Mouse (Mus musculus) lung, postnatal 0 days (tissue): ENCODE data around the gene Hist1h2ag. TPM values are rescaled to one million over a fixed set of nuclear protein-coding genes. Genes with fewer than 3 reads are reported as not detected.
A peak's percentile ranks its signal among the peaks of the same experiment; 100 is the strongest.

Source experiments
- ATAC-seq: fragments of 200-750 bp; cut with Nextera tagmentation; 2 replicates; pipeline ENCODE4 v1.8.0; 2017; ENCODE audit warnings: moderate library complexity
- DNase-seq: peaks from one replicate; pipeline ENCODE4 v3.0.0-alpha.2; 2016; ENCODE audit warnings: low spot score
- H3K27ac ChIP-seq: fragments of 300-500 bp; sonication (generic); 2 replicates; pipeline ENCODE4 v1.5.1; 2014; ENCODE audit warnings: antibody characterized with exemption, mild to moderate bottlenecking, low read length, mixed read lengths
- H3K27me3 ChIP-seq: fragments of 300-500 bp; sonication (generic); replicated peaks from 2 replicates; pipeline ENCODE4 v1.6.1; 2014; ENCODE audit warnings: low read length, mixed read lengths; ENCODE audit not compliant: insufficient read depth
- H3K36me3 ChIP-seq: fragments of 300-500 bp; sonication (generic); 2 replicates; pipeline ENCODE4 v1.6.1; 2014; ENCODE audit warnings: low read length, mixed read lengths; ENCODE audit not compliant: insufficient read depth
- H3K4me1 ChIP-seq: fragments of 300-500 bp; sonication (generic); 2 replicates; pipeline ENCODE4 v1.6.1; 2014; ENCODE audit warnings: antibody characterized with exemption, low read depth, low read length, mixed read lengths; ENCODE audit not compliant: insufficient read depth
- H3K4me2 ChIP-seq: fragments of 300-500 bp; sonication (generic); replicated peaks from 2 replicates; pipeline ENCODE4 v1.6.1; 2014; ENCODE audit warnings: low read depth, mild to moderate bottlenecking, low read length, moderate library complexity, mixed read lengths
- H3K4me3 ChIP-seq: fragments of 300-500 bp; sonication (generic); 2 replicates; pipeline ENCODE4 v1.5.1; 2014; ENCODE audit warnings: low read depth, low read length
- H3K9ac ChIP-seq: fragments of 300-500 bp; sonication (generic); replicated peaks from 2 replicates; pipeline ENCODE4 v1.6.1; 2014; ENCODE audit warnings: low read depth, mild to moderate bottlenecking
- H3K9me3 ChIP-seq: fragments of 300-500 bp; sonication (generic); 2 replicates; pipeline ENCODE4 v1.6.1; 2016; ENCODE audit warnings: low read length, mixed read lengths
- CTCF ChIP-seq: IDR thresholded peaks from 2 replicates; pipeline ENCODE4 v1.5.1; 2016; ENCODE audit warnings: antibody characterized with exemption, mild to moderate bottlenecking
- EP300 ChIP-seq: IDR thresholded peaks from 2 replicates; pipeline ENCODE4 v1.6.1; 2016; ENCODE audit warnings: antibody characterized with exemption, mild to moderate bottlenecking, control low read depth
- WGBS: fragments of 180-500 bp; shearing (Covaris S2); extraction: QIAGEN DNeasy Blood & Tissue Kit; methylation state at CpG from one replicate; pipeline ENCODE4 v1.1.7; 2014; 5-methylcytosine and 5-hydroxymethylcytosine counted together
- polyA plus RNA-seq: library from polyadenylated mRNA; unstranded; fragments of >200 nt; fragmentation: Nextera tagmentation; extraction: Ambion mirVana; gene quantifications from 2 replicates; pipeline ENCODE4 v1.2.1, GENCODE M21; 2015

The Hist1h2ag gene
- polyA plus RNA-seq, 1 experiment from 2014 or later = 2.7 TPM

GRCm38 (mm10) chr13:22007121-22007510, 35.6 kb downstream of the Hist1h2ag start:
- Histone ChIP-seq H3K4me3 (peak overlapping the region; percentile 54), H3K27ac (no peak overlapping the region), H3K4me1 (peaks cover 4% of the 10 kb centered on the region; the same call in 1 of the 2 replicates), H3K27me3 (peaks cover 66% of the 10 kb centered on the region), H3K9me3 (no peaks in the 10 kb centered on the region), H3K4me2 (peak overlapping the region; percentile 94), H3K36me3 (no peaks in the 10 kb centered on the region), H3K9ac (no peak overlapping the region)
- WGBS = 6% methylated on average over 18 of the region's 18 CpGs
- ATAC-seq = no peak
- DNase-seq = no peak
- no peak for TF ChIP-seq CTCF
- TF ChIP-seq EP300 = no peak

GRCm38 (mm10) chr13:22006334-22007120, 36.2 kb downstream of the Hist1h2ag start:
- peaks cover 4% of the 10 kb centered on the region; the same call in 1 of the 2 replicates for H3K4me1 ChIP-seq
- H3K9ac ChIP-seq = no peak overlapping the region
- H3K36me3 ChIP-seq = no peaks in the 10 kb centered on the region
- TF ChIP-seq CTCF (peak; percentile 17; the same call in 1 of the 2 replicates), EP300 (no peak)
- H3K4me3 ChIP-seq = peak overlapping the region; percentile 54
- DNase-seq (peak; percentile 73), ATAC-seq (peak; percentile 87)
- WGBS = 1% methylated on average over 37 of the region's 38 CpGs
- H3K9me3 ChIP-seq = no peaks in the 10 kb centered on the region
- peak overlapping the region; percentile 94 for H3K4me2 ChIP-seq
- H3K27me3 ChIP-seq = peaks cover 62% of the 10 kb centered on the region
- H3K27ac ChIP-seq = no peak overlapping the region

- under 1% methylated on average over 45 of the region's 45 CpGs for WGBS
- Histone ChIP-seq H3K4me2 (peak overlapping the region; percentile 94), H3K27ac (no peak overlapping the region), H3K4me1 (peaks cover 4% of the 10 kb centered on the region; the same call in 1 of the 2 replicates), H3K27me3 (peaks cover 57% of the 10 kb centered on the region), H3K36me3 (no peaks in the 10 kb centered on the region), H3K4me3 (peak overlapping the region; percentile 54), H3K9me3 (no peaks in the 10 kb centered on the region), H3K9ac (no peak overlapping the region)
- DNase-seq (peak; percentile 74), ATAC-seq (peak; percentile 89)
- TF ChIP-seq CTCF (no peak; the same call in 1 of the 2 replicates), EP300 (no peak)
Observed at GRCm38 (mm10) chr13:22005605-22006333, 37.0 kb downstream of the Hist1h2ag start.

- no peaks in the 10 kb centered on the region for H3K36me3 ChIP-seq
- no peak overlapping the region for H3K4me3 ChIP-seq
- H3K27ac ChIP-seq = no peak overlapping the region
- H3K27me3 ChIP-seq = peaks cover 56% of the 10 kb centered on the region
- no peak for TF ChIP-seq EP300
- TF ChIP-seq CTCF = no peak
- no peak overlapping the region for H3K9ac ChIP-seq
- peak; percentile 58 for DNase-seq
- WGBS = 26% methylated on average over 5 of the region's 5 CpGs
- H3K4me1 ChIP-seq = peaks cover 3% of the 10 kb centered on the region; the same call in 1 of the 2 replicates
- no peak overlapping the region for H3K4me2 ChIP-seq
- H3K9me3 ChIP-seq = no peaks in the 10 kb centered on the region
- peak; percentile 42; the same call in 1 of the 2 replicates for ATAC-seq
Observed at GRCm38 (mm10) chr13:22001823-22002222, 40.9 kb downstream of the Hist1h2ag start.

- ATAC-seq (no peak), DNase-seq (no peak)
- no peaks in the 10 kb centered on the region for H3K36me3 ChIP-seq
- H3K27ac ChIP-seq = no peak overlapping the region
- H3K4me1 ChIP-seq = no peaks in the 10 kb centered on the region
- peaks cover 57% of the 10 kb centered on the region for H3K27me3 ChIP-seq
- H3K9me3 ChIP-seq = no peaks in the 10 kb centered on the region
- H3K4me2 ChIP-seq = no peak overlapping the region
- H3K4me3 ChIP-seq = no peak overlapping the region
- TF ChIP-seq EP300 (no peak), CTCF (no peak)
- H3K9ac ChIP-seq = no peak overlapping the region
- WGBS = 59% methylated on average over 2 of the region's 2 CpGs
Observed at GRCm38 (mm10) chr13:22001346-22001745, 41.4 kb downstream of the Hist1h2ag start.

- Histone ChIP-seq H3K27ac (no peak overlapping the region), H3K4me2 (no peak overlapping the region), H3K4me3 (no peak overlapping the region), H3K9me3 (no peaks in the 10 kb centered on the region), H3K4me1 (no peaks in the 10 kb centered on the region), H3K36me3 (no peaks in the 10 kb centered on the region), H3K9ac (no peak overlapping the region), H3K27me3 (peaks cover 56% of the 10 kb centered on the region)
- 47% methylated on average over 4 of the region's 4 CpGs for WGBS
- no peak for TF ChIP-seq EP300
- no peak for TF ChIP-seq CTCF
- DNase-seq = no peak
- no peak for ATAC-seq
Observed at GRCm38 (mm10) chr13:21999147-21999546, 43.6 kb downstream of the Hist1h2ag start.
